Mouse (Mus musculus) limb, embryonic 13.5 days (tissue): ENCODE data around the gene Rnf5. TPM values are rescaled to one million over a fixed set of nuclear protein-coding genes. Genes with fewer than 3 reads are reported as not detected.

Experiments used
- ATAC-seq: fragments of 200-750 bp; cut with Nextera tagmentation; 2 replicates; pipeline ENCODE4 v1.8.0; 2017; ENCODE audit warnings: low read depth, moderate number of reproducible peaks, moderate TSS enrichment; ENCODE audit not compliant: low FRiP score
- H3K27ac ChIP-seq: fragments of 300-500 bp; sonication (generic); 2 replicates; pipeline ENCODE4 v1.5.1; 2015; ENCODE audit warnings: inconsistent platforms, mild to moderate bottlenecking, moderate library complexity
- H3K27me3 ChIP-seq: fragments of 300-500 bp; sonication (generic); 2 replicates; pipeline ENCODE4 v1.6.1; 2015; ENCODE audit warnings: mild to moderate bottlenecking, inconsistent platforms
- H3K36me3 ChIP-seq: fragments of 300-500 bp; sonication (generic); 2 replicates; pipeline ENCODE4 v1.6.1; 2015; ENCODE audit warnings: inconsistent platforms, mild to moderate bottlenecking, moderate library complexity
- H3K4me1 ChIP-seq: fragments of 300-500 bp; sonication (generic); 2 replicates; pipeline ENCODE4 v1.6.1; 2015; ENCODE audit warnings: inconsistent platforms
- H3K4me2 ChIP-seq: fragments of 300-500 bp; sonication (generic); replicated peaks from 2 replicates; pipeline ENCODE4 v1.6.1; 2015; ENCODE audit warnings: inconsistent platforms, mild to moderate bottlenecking, moderate library complexity
- H3K4me3 ChIP-seq: fragments of 300-500 bp; sonication (generic); 2 replicates; pipeline ENCODE4 v1.5.1; 2015; ENCODE audit warnings: moderate library complexity, mild to moderate bottlenecking, inconsistent platforms
- H3K9ac ChIP-seq: fragments of 300-500 bp; sonication (generic); 2 replicates; pipeline ENCODE4 v1.6.1; 2015; ENCODE audit warnings: mild to moderate bottlenecking, inconsistent platforms
- H3K9me3 ChIP-seq: fragments of 300-500 bp; sonication (generic); 2 replicates; pipeline ENCODE4 v1.6.1; 2016; ENCODE audit warnings: inconsistent platforms
- WGBS: fragments of 180-500 bp; shearing (Covaris S2); methylation state at CpG from one replicate; pipeline ENCODE4 v1.1.7; 2015; 5-methylcytosine and 5-hydroxymethylcytosine counted together
- polyA plus RNA-seq: library from polyadenylated mRNA; unstranded; fragments of >200 nt; fragmentation: Nextera tagmentation; extraction: Ambion mirVana; gene quantifications from 2 replicates; pipeline ENCODE4 v1.2.1, GENCODE M21; 2015

Gene Rnf5
- polyA plus RNA-seq, 1 experiment from 2014 or later = 135 TPM

DNA sequence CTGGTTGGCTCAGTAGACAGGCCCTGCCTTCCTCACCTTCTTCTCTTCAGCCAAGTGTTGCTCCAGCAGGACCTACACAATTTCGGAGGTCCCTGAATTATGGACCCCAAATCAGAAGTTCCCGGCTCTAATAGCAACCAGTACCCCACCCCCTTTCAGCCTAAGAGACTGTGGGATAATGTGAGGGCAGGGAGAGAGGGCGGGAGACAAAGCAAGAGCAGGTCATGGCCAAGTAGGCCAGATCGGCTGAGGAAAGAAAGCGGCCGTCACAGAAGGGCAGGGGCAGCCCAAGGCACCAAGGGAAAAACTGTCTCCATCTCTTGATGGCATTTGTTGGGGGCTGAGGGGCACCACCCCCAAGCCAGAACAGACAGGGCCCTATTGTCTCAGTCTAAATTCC lies 12.4 kb upstream of the Rnf5 start, which contains the start of gene Egfl8:
Gene Egfl8 (minus strand): TSS at position 101 of the 400 bp plus-strand sequence.
- 79% methylated on average over 6 of the region's 6 CpGs for WGBS
- H3K27ac ChIP-seq = no peak within 1 kb of the TSS; the same call in 1 of the 2 replicates

DNA sequence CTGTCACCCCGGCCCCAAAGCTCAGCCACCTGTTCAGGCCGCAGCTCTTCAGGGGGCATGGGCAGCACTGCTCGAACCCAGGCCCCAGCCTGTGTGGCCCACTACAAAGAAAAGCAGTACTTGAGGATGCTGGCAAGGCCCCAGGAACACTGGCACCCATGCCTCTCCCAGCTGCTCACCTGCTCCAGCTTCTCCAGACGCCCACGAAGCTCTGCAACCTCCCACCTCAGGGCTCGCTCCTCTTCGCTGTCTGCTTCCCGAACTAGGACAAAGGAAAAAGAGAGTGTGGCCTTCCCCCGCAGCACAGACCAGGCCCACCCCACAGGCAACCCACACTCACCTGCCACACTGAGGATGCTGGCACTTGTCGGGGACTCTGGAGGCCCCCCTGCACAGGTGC lies 10.3 kb upstream of the Rnf5 start:
- Histone ChIP-seq H3K36me3 (peaks cover 83% of the 10 kb centered on the region), H3K27me3 (no peaks in the 10 kb centered on the region), H3K9ac (no peak overlapping the region), H3K9me3 (no peaks in the 10 kb centered on the region), H3K4me2 (no peak overlapping the region), H3K4me3 (no peak overlapping the region), H3K4me1 (peaks cover 1% of the 10 kb centered on the region; the same call in 1 of the 2 replicates), H3K27ac (no peak overlapping the region)
- no peak for ATAC-seq
- WGBS = 93% methylated on average over 10 of the region's 10 CpGs

More for the DNA sequence above, 12.4 kb upstream of the Rnf5 start, which contains the start of gene Egfl8:
- H3K4me2 ChIP-seq = no peak within 1 kb of the TSS
- H3K27me3 ChIP-seq = no peaks in the 10 kb centered on the region
- H3K9me3 ChIP-seq = no peaks in the 10 kb centered on the region
- no peak for ATAC-seq
- H3K36me3 ChIP-seq = peaks cover 89% of the 10 kb centered on the region
- no peak within 1 kb of the TSS for H3K9ac ChIP-seq
- no peaks in the 10 kb centered on the region for H3K4me1 ChIP-seq
- H3K4me3 ChIP-seq = no peak within 1 kb of the TSS

DNA sequence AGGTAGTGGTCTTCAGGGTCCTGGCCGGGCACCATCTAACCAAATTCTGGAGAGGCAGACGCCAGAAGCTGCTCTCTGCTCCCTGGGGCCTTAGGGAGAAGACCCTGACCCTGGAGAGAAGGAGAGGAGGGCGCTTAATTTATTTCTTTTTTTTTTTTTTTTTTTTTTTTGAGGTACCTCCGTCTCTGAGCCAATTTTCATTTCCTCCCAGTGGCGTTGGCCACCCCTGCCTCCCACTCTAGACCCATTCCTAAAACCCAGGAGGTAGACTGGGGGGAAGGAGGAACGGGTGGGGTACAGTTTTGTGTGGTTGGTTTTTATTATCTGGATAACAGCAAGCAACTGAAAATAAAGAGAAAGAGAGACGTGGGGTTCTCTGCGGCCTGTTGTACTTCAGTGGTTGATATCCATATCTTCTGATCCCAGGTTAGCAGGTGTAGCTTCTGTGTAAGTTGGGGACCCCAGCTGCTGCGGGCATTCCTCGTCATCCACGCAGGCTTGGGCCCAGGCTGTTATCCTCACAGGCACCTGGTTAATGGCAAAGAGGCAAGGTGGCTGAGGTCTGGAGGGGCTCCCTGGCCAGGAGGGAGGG lies 9.7 kb upstream of the Rnf5 start:
- H3K4me2 ChIP-seq = no peak overlapping the region
- H3K27ac ChIP-seq = no peak overlapping the region
- ATAC-seq = no peak
- no peaks in the 10 kb centered on the region for H3K9me3 ChIP-seq
- H3K27me3 ChIP-seq = no peaks in the 10 kb centered on the region
- 86% methylated on average over 10 of the region's 11 CpGs for whole genome bisulfite sequencing
- H3K4me1 ChIP-seq = peaks cover 8% of the 10 kb centered on the region; the same call in 1 of the 2 replicates
- no peak overlapping the region for H3K9ac ChIP-seq
- H3K4me3 ChIP-seq = no peak overlapping the region
- H3K36me3 ChIP-seq = peaks cover 78% of the 10 kb centered on the region

DNA sequence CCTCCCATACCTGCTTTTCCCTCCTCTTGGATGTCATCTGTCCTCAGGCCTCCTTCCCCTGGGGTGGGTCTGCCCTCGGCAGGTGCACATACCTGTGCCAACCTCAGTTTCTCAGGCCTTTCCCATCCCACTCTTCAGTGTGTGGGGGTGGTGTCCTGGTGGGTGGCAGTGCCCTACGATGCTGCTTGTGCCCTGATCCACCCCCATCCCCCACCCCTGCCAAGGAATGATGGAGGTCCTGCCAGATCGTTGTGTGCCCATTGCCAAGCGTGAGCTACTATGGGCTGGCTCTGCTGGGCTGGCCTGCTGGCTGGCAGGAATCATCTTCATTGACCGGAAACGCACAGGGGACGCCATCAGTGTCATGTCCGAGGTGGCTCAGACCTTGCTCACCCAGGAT lies 7.6 kb upstream of the Rnf5 start:
- no peaks in the 10 kb centered on the region for H3K9me3 ChIP-seq
- H3K4me2 ChIP-seq = no peak overlapping the region
- WGBS = 93% methylated on average over 8 of the region's 8 CpGs
- no peak for ATAC-seq
- peaks cover 69% of the 10 kb centered on the region for H3K36me3 ChIP-seq
- peaks cover 26% of the 10 kb centered on the region for H3K4me1 ChIP-seq
- no peaks in the 10 kb centered on the region for H3K27me3 ChIP-seq
- no peak overlapping the region for H3K9ac ChIP-seq
- H3K27ac ChIP-seq = no peak overlapping the region
- H3K4me3 ChIP-seq = no peak overlapping the region

DNA sequence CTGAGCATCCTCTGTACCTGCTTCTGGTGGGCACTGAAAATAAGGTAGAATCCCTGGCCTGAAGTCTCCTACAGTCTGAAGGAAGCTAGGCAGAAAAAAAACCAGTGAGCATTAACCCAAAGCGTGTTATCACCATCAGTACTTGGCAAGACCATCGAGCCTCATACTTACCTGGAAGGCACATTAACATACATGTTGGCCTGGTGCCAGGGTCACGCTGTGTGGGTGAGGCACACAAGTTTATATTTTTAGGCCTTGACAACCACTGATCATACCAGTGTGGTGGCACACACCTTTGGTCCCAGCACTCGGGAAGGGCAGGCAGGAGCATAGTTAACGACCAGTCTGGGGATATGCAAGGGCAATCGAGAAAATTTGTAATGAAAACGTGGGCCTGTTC lies 4.5 kb upstream of the Rnf5 start:
- peak overlapping the region; percentile 36 for H3K9ac ChIP-seq

DNA sequence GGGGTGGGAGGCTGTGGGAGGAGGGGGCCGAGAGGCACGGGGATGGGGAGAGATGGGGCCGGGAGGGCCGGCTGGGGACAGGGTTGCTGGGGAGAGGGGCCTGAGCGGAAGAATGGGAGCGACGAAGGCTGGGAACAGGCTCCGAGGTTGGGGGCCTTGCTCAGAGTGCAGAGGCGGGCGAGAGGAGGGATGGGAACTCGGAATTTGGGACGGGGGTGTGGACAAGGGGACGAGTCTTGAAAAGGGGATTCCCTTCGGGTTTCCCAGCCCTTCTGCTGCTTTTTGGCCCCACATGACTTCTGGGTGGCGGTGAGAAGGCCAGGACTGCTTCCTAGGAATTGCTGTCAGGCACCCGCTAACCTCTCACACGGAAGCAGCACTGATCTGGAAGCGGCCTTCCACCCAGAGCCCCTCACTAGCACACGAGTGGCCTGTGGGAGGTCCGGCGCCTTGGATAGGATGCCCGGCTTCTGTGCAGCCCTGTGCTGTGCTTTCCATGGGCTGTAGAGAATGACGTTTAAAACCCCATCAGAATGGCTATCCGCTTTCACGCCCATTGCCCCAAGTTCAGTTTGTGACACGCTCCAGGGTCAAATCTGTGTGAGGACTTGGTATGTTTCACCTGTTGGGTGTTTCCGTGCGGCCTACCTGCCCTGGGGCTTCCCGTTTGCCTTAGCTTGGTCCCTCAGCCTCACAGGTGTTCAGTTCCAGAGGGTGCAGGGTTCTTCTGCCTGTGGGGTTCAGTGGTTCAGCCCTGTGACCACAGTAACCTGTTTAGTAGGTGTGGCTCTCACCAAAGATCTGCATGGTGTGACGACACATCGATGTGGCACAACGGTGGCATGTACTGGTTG lies 2.9 kb upstream of the Rnf5 start:
- 15% methylated on average over 32 of the region's 32 CpGs for WGBS
- Histone ChIP-seq H3K4me3 (peak overlapping the region; percentile 92), H3K4me1 (peaks cover 46% of the 10 kb centered on the region), H3K9me3 (no peaks in the 10 kb centered on the region), H3K9ac (peak overlapping the region; percentile 94), H3K27ac (peak overlapping the region; percentile 87), H3K36me3 (peaks cover 30% of the 10 kb centered on the region), H3K4me2 (peak overlapping the region; percentile 98), H3K27me3 (no peaks in the 10 kb centered on the region)
- ATAC-seq = no peak

More for the DNA sequence above, 4.5 kb upstream of the Rnf5 start:
- H3K4me3 ChIP-seq = no peak overlapping the region
- no peaks in the 10 kb centered on the region for H3K27me3 ChIP-seq
- peaks cover 40% of the 10 kb centered on the region for H3K36me3 ChIP-seq
- peaks cover 37% of the 10 kb centered on the region for H3K4me1 ChIP-seq
- H3K9me3 ChIP-seq = no peaks in the 10 kb centered on the region
- no peak overlapping the region for H3K4me2 ChIP-seq
- WGBS = 77% methylated on average over 7 of the region's 7 CpGs
- ATAC-seq = no peak
- H3K27ac ChIP-seq = no peak overlapping the region

DNA sequence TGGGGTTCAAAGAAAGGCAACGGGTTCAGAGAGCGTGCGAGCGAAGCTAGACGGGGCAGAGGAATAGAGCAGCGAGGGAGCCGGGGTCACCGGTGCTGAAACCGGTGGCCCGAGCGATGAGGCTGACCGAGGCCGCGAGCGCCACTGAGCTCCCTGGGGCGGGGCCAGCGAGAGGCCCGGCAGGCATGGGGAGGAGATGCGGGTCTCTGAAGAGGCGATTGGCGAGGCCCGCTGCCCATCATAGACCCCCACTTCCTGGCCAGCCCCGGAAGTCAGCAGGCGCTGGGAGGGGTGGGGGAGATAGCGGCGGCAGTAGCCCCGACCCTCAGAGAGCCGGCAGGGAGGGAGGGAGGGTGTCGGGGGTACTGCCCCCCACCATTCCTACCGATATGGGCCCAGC lies 2.1 kb upstream of the Rnf5 start:
- H3K27ac ChIP-seq = peak overlapping the region; percentile 87
- H3K36me3 ChIP-seq = peaks cover 29% of the 10 kb centered on the region
- 0% methylated on average over 24 of the region's 30 CpGs for WGBS
- peak overlapping the region; percentile 98 for H3K4me2 ChIP-seq
- H3K4me3 ChIP-seq = peak overlapping the region; percentile 92
- no peaks in the 10 kb centered on the region for H3K27me3 ChIP-seq
- no peaks in the 10 kb centered on the region for H3K9me3 ChIP-seq
- H3K9ac ChIP-seq = peak overlapping the region; percentile 94
- peaks cover 46% of the 10 kb centered on the region for H3K4me1 ChIP-seq
- ATAC-seq = peak; percentile 52

DNA sequence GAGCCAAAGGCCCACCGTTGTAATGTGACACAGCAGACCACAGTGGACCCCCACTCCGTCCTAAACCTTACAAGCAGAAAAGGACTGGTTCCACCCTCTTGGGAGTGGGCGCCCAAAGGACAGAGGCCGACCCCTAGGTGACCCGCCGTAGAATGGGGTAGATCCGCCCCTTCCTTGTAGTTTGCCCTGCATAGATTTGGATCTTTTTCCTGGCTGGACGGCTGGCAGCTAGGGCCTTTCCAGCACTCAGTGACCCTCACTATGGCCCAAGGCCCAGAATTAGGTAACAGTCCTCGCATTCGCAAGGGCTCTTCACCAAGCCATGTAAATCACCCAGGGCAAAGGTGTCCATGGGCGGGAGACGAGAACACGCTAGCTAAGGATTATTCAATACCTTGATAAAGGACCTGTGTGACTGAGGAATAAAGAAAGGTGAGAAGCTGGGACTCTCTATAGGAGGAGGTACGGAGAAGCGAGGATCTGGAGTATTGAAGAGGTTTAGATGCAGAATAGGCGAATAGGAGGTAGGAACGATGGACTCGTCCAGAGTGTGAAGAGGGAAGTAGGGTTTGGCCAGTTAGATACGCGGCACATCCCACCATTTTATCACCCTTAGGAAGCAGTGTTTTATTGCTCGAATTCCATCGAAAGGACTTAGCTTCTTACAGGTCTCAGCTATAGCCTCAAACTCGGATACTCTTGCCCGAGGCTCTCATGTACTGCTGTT lies 1.2 kb upstream of the Rnf5 start:
- Histone ChIP-seq H3K4me1 (peaks cover 46% of the 10 kb centered on the region), H3K9ac (peak overlapping the region; percentile 94), H3K9me3 (no peaks in the 10 kb centered on the region), H3K27ac (peak overlapping the region; percentile 87), H3K4me2 (peak overlapping the region; percentile 98), H3K36me3 (peaks cover 30% of the 10 kb centered on the region), H3K27me3 (no peaks in the 10 kb centered on the region), H3K4me3 (peak overlapping the region; percentile 92)
- ATAC-seq = 0 out of 2 replicates have a peak, but pooled peaks have one; percentile 0
- 13% methylated on average over 24 of the region's 24 CpGs for WGBS

DNA sequence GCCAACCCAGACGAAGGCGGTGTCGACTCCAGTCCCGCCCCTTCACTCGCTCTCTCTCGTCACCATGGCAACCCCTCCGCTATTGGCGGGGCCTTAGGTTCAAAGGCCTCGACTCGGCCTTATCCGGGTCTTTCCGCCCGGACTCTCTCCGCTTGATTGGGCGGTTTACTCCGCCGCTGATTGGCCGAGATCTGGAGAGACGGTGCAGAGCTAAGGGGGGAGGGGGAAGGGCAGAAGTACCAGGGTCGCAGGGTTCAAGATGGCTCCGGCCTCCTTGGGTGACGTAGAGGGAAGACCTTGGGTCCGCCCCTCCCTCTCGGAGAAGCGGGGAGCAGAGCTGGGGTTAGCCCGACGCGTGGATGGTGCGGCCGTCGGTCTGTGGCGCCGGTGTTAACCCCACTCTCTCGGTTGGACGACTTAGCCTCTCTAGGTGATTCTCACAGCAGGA lies 595 bp upstream of the Rnf5 start, which contains the start of gene Agpat1:
Gene Agpat1 (plus strand): TSS at position 202 of the 448 bp plus-strand sequence.
- under 1% methylated on average over 33 of the region's 35 CpGs for WGBS
- Histone ChIP-seq H3K4me2 (peak within 1 kb of the TSS; percentile 98), H3K4me3 (peak within 1 kb of the TSS; percentile 92), H3K9ac (peak within 1 kb of the TSS; percentile 94), H3K36me3 (peaks cover 31% of the 10 kb centered on the region), H3K27ac (peak within 1 kb of the TSS; percentile 87), H3K27me3 (no peaks in the 10 kb centered on the region), H3K4me1 (peaks cover 46% of the 10 kb centered on the region), H3K9me3 (no peaks in the 10 kb centered on the region)
- ATAC-seq = peak; percentile 88

DNA sequence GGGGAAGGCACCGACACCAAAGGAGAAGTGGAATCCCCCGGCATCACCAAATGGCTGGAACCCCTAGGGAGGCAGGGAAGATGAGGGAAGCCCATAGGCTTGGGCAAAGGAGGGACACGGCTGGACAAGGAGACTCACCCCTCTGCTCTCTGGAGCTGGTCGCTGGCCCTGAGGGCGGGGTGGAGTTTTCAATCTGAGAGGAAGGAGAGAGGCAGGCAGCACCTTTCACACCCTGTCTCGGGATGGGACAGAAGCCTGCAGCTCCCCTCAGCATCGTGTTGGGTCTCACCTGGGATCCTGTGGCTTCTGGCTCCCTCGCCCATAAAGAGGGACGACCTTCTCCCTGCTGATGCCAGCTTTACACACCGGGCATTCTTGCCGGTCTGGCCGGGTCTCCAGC lies 1.7 kb downstream of the Rnf5 start:
- peaks cover 38% of the 10 kb centered on the region for H3K4me1 ChIP-seq
- 88% methylated on average over 12 of the region's 12 CpGs for WGBS
- H3K4me3 ChIP-seq = peak overlapping the region; percentile 69; the same call in 1 of the 2 replicates
- no peaks in the 10 kb centered on the region for H3K27me3 ChIP-seq
- H3K9ac ChIP-seq = no peak overlapping the region
- H3K36me3 ChIP-seq = peaks cover 22% of the 10 kb centered on the region
- H3K27ac ChIP-seq = no peak overlapping the region
- no peak for ATAC-seq
- H3K9me3 ChIP-seq = no peaks in the 10 kb centered on the region
- peak overlapping the region; percentile 87 for H3K4me2 ChIP-seq

DNA sequence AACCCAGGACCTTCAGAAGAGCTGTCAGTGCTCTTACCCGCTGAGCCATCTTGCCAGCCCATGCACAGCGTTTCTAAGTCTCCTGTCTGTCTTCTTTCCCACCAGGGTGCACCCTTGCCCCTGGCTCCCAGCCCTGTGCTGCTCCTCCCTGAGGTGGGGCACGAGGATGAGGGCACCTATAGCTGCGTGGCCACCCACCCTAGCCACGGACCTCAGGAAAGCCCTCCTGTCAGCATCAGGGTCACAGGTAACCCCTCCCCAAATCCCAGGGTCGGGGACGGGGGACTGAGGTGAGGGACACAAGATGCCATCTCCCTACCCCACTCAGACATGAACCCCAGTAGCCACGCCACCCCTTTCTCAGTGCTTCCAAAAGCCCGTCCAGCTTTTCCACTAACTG lies 3.6 kb downstream of the Rnf5 start:
- WGBS = 78% methylated on average over 9 of the region's 9 CpGs

More for the DNA sequence above, 3.6 kb downstream of the Rnf5 start:
- Histone ChIP-seq H3K36me3 (peaks cover 41% of the 10 kb centered on the region), H3K4me1 (peaks cover 46% of the 10 kb centered on the region), H3K27ac (no peak overlapping the region), H3K9me3 (no peaks in the 10 kb centered on the region), H3K4me3 (no peak overlapping the region), H3K27me3 (no peaks in the 10 kb centered on the region), H3K4me2 (no peak overlapping the region), H3K9ac (peak overlapping the region; percentile 8; the same call in 1 of the 2 replicates)
- no peak for ATAC-seq
